Mouse (Mus musculus): Measurements from ENCODE around the gene Ptk6. TPM values are rescaled to one million over a fixed set of nuclear protein-coding genes. Genes with fewer than 3 reads are reported as not detected.

The Ptk6 gene
- polyA plus RNA-seq, 1 experiment from 2014 or later, result not detected

DNA sequence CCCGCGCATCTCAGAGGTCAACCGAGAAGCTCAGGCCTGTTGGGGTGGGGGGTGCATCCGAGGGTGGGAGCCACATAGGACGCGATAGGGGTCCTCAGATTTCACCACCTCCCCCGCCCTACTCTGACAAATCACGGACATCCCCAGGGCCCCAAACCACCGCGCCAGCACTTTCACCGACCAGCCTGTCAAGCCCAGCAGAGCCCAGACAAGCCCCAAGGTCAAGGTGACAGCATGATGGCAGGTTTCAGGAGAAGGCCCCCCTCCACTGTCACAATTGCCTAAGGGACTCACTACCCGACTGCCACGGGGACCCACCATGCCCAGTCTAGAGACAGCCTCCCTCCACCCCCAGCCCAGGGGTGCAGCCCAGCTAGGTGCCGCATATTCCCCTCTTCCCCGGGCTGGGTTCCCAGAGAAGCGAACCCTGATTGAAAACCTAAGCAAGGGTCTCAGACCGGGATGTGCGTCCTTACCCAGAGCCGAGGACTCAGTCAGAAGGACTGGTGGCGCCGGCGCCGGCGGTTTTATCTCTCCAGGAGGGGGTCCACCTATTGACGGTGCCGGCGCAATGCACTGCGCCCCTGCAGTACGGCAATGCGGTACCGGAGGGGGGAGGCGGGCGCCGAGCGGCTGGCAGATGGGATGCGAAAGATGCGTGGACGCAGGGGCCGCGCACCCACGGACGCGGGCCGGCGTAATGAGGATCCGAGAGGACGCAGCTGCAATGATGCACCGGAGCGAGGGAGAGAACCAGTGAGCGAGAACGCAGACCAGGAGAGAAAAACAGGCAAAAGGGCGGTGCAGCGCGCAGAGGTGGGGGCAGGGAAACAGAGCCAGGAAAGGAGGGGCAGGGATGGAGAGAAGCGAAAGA lies 46.1 kb downstream of the Ptk6 start, which contains the start of gene Eef1a2:
Gene Eef1a2, minus strand, starts transcription at position 767 of the 874 bp plus-strand sequence.
- H3K4me3 ChIP-seq, result peak within 1 kb of the TSS; percentile 61
- 0 out of 2 replicates have a peak, but pooled peaks cover 7% of the 10 kb centered on the region for H3K36me3 ChIP-seq
- no peak for DNase-seq (ENCODE audit: low spot score)
- WGBS, result 3% methylated on average over 55 of the region's 55 CpGs
- peaks cover 66% of the 10 kb centered on the region for H3K27me3 ChIP-seq (ENCODE audit: insufficient read depth, poor library complexity, severe bottlenecking)
- H3K9me3 ChIP-seq, result no peaks in the 10 kb centered on the region
- H3K27ac ChIP-seq, result peak within 1 kb of the TSS; percentile 83
- peaks cover 45% of the 10 kb centered on the region for H3K4me1 ChIP-seq

GRCm38 (mm10) chr2:181155801-181156200 lies 46.8 kb downstream of the Ptk6 start:
- peaks cover 9% of the 10 kb centered on the region; the same call in 1 of the 2 replicates for H3K36me3 ChIP-seq
- H3K4me1 ChIP-seq, result peaks cover 45% of the 10 kb centered on the region
- H3K4me3 ChIP-seq, result peak overlapping the region; percentile 61
- no peaks in the 10 kb centered on the region for H3K9me3 ChIP-seq
- WGBS, result 49% methylated on average over 4 of the region's 4 CpGs
- H3K27ac ChIP-seq, result peak overlapping the region; percentile 83
- DNase-seq (ENCODE audit: low spot score), result no peak
- peaks cover 73% of the 10 kb centered on the region for H3K27me3 ChIP-seq (ENCODE audit: insufficient read depth, poor library complexity, severe bottlenecking)

DNA sequence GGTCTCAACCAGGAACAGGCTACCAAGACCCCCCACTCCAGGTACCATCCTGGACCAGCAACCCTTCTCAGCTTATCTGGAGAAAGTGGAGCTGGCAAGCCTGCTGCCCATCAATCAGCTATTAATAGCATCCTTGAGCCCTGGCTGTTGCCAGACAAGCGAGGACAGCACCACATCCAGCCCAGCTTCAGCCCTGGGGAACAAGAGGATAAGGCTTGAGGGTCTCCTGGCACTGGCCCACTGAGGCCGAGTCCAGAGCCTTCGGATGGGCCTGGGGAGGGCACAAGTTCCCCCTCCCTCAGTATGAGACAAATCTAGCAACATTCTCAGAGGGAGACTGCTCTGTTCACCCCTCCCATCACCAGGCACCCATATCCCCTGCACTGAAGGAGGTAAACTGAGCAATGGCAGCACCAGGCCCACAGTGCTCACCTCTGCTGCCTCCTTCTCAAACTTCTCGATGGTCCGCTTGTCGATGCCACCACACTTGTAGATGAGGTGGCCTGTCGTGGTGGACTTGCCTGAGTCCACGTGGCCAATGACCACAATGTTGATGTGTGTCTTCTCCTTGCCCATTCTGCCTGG lies 47.7 kb downstream of the Ptk6 start:
- H3K27ac ChIP-seq, result peak overlapping the region; percentile 83; the same call in 1 of the 2 replicates
- whole genome bisulfite sequencing, result 54% methylated on average over 8 of the region's 8 CpGs
- no peak for DNase-seq (ENCODE audit: low spot score)
- H3K36me3 ChIP-seq, result peaks cover 10% of the 10 kb centered on the region; the same call in 1 of the 2 replicates
- H3K4me3 ChIP-seq, result peak overlapping the region; percentile 61; the same call in 1 of the 2 replicates
- peaks cover 82% of the 10 kb centered on the region for H3K27me3 ChIP-seq (ENCODE audit: insufficient read depth, poor library complexity, severe bottlenecking)
- H3K9me3 ChIP-seq, result no peaks in the 10 kb centered on the region
- peaks cover 43% of the 10 kb centered on the region for H3K4me1 ChIP-seq

GRCm38 (mm10) chr2:181154361-181154760 lies 48.2 kb downstream of the Ptk6 start:
- H3K36me3 ChIP-seq, result peaks cover 10% of the 10 kb centered on the region; the same call in 1 of the 2 replicates
- H3K4me3 ChIP-seq, result no peak overlapping the region
- H3K27ac ChIP-seq, result no peak overlapping the region
- peaks cover 37% of the 10 kb centered on the region for H3K4me1 ChIP-seq
- WGBS, result 80% methylated on average over 3 of the region's 3 CpGs
- peaks cover 87% of the 10 kb centered on the region for H3K27me3 ChIP-seq (ENCODE audit: insufficient read depth, poor library complexity, severe bottlenecking)
- H3K9me3 ChIP-seq, result no peaks in the 10 kb centered on the region
- DNase-seq (ENCODE audit: low spot score), result no peak

DNA sequence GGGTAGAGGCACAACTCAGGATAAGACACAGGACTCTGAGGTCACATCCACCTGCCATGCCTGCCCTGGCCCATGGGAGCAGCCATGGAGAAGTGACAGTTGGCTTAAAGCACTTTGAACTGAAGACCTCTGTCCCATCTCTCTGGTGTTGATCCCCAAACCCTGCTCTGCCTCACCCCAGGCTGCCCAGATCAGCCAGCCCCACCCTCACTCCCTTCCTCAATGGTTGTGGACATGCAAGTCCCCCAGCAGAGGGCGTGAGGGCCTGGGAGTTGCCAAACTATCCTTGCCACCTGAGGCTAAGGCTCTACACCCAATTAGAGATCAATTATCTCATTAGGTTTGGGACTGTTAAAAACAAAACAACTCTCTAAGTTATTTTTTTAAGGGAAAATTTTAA lies 48.8 kb downstream of the Ptk6 start:
- Histone ChIP-seq H3K4me3 (no peak overlapping the region), H3K4me1 (peaks cover 32% of the 10 kb centered on the region), H3K27me3 (ENCODE audit: insufficient read depth, poor library complexity, severe bottlenecking) (peaks cover 93% of the 10 kb centered on the region), H3K36me3 (peaks cover 10% of the 10 kb centered on the region; the same call in 1 of the 2 replicates), H3K9me3 (no peaks in the 10 kb centered on the region), H3K27ac (no peak overlapping the region)
- no peak for DNase-seq (ENCODE audit: low spot score)
- WGBS, result 9% methylated on average over 1 of the region's 1 CpGs

- Histone ChIP-seq H3K4me1 (peaks cover 34% of the 10 kb centered on the region), H3K27me3 (ENCODE audit: insufficient read depth, poor library complexity, severe bottlenecking) (peaks cover 93% of the 10 kb centered on the region), H3K4me3 (no peak overlapping the region), H3K9me3 (no peaks in the 10 kb centered on the region), H3K27ac (no peak overlapping the region), H3K36me3 (peaks cover 10% of the 10 kb centered on the region; the same call in 1 of the 2 replicates)
- no peak for DNase-seq (ENCODE audit: low spot score)
- 81% methylated on average over 1 of the region's 1 CpGs for WGBS
These were observed 49.5 kb downstream of the Ptk6 start for GRCm38 (mm10) chr2:181153131-181153530.

DNA sequence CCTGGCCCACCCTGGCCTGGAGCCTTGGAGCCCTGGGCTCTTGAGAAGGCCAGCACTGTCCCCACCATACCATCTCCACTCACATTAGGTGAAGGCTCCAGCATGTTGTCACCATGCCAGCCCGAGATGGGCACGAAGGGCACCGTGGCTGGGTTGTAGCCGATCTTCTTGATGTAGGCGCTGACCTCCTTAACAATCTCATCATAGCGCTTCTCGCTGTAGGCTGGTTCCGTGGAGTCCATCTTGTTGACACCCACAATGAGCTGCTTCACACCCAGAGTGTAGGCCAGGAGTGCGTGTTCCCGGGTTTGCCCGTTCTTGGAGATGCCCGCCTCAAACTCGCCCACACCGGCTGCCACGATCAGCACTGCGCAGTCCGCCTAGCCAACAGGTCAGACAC lies 49.9 kb downstream of the Ptk6 start:
- no peak overlapping the region for H3K4me3 ChIP-seq
- H3K27ac ChIP-seq, result no peak overlapping the region
- H3K36me3 ChIP-seq, result peaks cover 10% of the 10 kb centered on the region; the same call in 1 of the 2 replicates
- peaks cover 38% of the 10 kb centered on the region for H3K4me1 ChIP-seq
- no peaks in the 10 kb centered on the region for H3K9me3 ChIP-seq
- peaks cover 93% of the 10 kb centered on the region for H3K27me3 ChIP-seq (ENCODE audit: insufficient read depth, poor library complexity, severe bottlenecking)
- no peak for DNase-seq (ENCODE audit: low spot score)
- 87% methylated on average over 17 of the region's 17 CpGs for WGBS

DNA sequence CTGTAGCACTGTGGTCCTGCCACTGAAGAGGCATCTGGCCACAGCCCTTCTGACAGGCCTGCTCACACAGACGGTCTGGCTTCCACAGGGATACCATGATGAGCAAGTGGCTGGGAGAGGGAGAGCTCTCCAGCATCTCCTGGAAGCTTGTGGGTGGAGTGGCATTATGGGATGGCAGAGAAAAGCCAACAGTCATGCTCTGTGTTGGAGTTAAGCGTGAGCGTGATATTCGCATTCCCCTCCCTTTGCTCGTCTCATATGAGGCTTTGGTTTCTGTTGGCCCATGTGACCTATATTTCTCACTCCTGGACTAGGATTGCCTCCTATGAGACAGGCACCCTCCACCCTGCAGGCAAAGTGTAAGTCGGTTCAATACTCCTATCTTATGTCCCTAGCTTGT lies 52.3 kb downstream of the Ptk6 start:
- no peak overlapping the region for H3K27ac ChIP-seq
- H3K36me3 ChIP-seq, result peaks cover 10% of the 10 kb centered on the region; the same call in 1 of the 2 replicates
- DNase-seq (ENCODE audit: low spot score), result no peak
- H3K4me3 ChIP-seq, result no peak overlapping the region
- WGBS, result 63% methylated on average over 6 of the region's 6 CpGs
- peaks cover 26% of the 10 kb centered on the region for H3K4me1 ChIP-seq
- no peaks in the 10 kb centered on the region for H3K9me3 ChIP-seq
- H3K27me3 ChIP-seq (ENCODE audit: insufficient read depth, poor library complexity, severe bottlenecking), result peaks cover 93% of the 10 kb centered on the region

- no peak for DNase-seq (ENCODE audit: low spot score)
- Histone ChIP-seq H3K4me1 (peaks cover 14% of the 10 kb centered on the region), H3K27me3 (ENCODE audit: insufficient read depth, poor library complexity, severe bottlenecking) (peaks cover 95% of the 10 kb centered on the region), H3K36me3 (peaks cover 10% of the 10 kb centered on the region; the same call in 1 of the 2 replicates), H3K27ac (no peak overlapping the region), H3K9me3 (no peaks in the 10 kb centered on the region), H3K4me3 (peak overlapping the region; percentile 60)
- WGBS, result 18% methylated on average over 31 of the region's 31 CpGs
These were observed 54.2 kb downstream of the Ptk6 start for GRCm38 (mm10) chr2:181148318-181148955.

GRCm38 (mm10) chr2:181147546-181148317 lies 54.9 kb downstream of the Ptk6 start:
- Histone ChIP-seq H3K4me1 (peaks cover 14% of the 10 kb centered on the region), H3K4me3 (peak overlapping the region; percentile 60), H3K27me3 (ENCODE audit: insufficient read depth, poor library complexity, severe bottlenecking) (peaks cover 96% of the 10 kb centered on the region), H3K36me3 (peaks cover 7% of the 10 kb centered on the region; the same call in 1 of the 2 replicates), H3K9me3 (no peaks in the 10 kb centered on the region), H3K27ac (no peak overlapping the region)
- no peak for DNase-seq (ENCODE audit: low spot score)
- WGBS, result 1% methylated on average over 61 of the region's 61 CpGs

GRCm38 (mm10) chr2:181146976-181147545 lies 55.5 kb downstream of the Ptk6 start:
- H3K27me3 ChIP-seq (ENCODE audit: insufficient read depth, poor library complexity, severe bottlenecking), result peaks cover 94% of the 10 kb centered on the region
- H3K27ac ChIP-seq, result no peak overlapping the region
- H3K9me3 ChIP-seq, result no peaks in the 10 kb centered on the region
- H3K4me1 ChIP-seq, result peaks cover 14% of the 10 kb centered on the region
- 48% methylated on average over 4 of the region's 4 CpGs for WGBS
- H3K4me3 ChIP-seq, result peak overlapping the region; percentile 60
- no peak for DNase-seq (ENCODE audit: low spot score)
- peaks cover 3% of the 10 kb centered on the region; the same call in 1 of the 2 replicates for H3K36me3 ChIP-seq

DNA sequence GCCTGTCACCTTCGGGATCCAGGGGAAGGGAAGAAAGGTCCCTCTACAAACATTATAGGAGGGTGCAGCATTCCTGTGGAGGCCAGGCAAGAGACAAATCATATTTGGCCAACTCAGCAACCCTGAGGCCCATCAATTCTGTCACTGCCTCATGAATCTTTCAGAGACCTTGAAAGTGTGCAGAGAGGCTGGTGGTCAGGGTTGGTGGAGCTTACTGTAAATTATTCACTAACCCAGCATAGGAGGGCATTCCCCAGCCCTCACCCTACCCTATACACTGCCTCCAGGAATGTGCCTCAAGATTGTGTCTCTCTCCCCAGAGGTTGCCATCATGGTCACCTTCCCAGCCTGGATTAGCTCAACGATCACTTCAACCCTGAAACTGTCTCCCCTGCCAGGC lies 57.9 kb downstream of the Ptk6 start:
- H3K4me3 ChIP-seq, result no peak overlapping the region
- H3K27me3 ChIP-seq (ENCODE audit: insufficient read depth, poor library complexity, severe bottlenecking), result peaks cover 83% of the 10 kb centered on the region
- 82% methylated on average over 2 of the region's 2 CpGs for WGBS
- peaks cover 14% of the 10 kb centered on the region for H3K4me1 ChIP-seq
- no peak overlapping the region for H3K27ac ChIP-seq
- H3K36me3 ChIP-seq, result no peaks in the 10 kb centered on the region; the same call in 1 of the 2 replicates
- DNase-seq (ENCODE audit: low spot score), result no peak
- no peaks in the 10 kb centered on the region for H3K9me3 ChIP-seq

Data from heart, embryonic 10.5 days (tissue).